In the genomic region with DNA sequence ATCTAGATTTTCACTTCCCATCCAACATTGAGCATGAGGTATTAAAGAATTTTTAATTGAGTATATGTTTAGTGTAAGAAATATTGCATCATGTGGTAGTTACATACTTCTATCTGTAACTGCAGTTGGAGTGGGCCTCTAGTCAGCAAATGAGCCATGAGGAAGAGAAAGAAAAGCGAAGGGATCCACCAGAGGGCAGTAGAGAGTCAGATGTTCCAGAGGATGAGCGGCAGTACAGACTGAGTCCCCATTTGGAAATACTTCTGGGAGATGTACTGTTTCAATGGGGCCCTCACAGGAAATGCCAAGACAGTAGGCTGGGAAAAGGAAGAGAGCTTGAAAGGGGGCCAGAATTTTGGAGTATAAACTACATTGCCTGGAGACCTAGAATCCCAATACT, we compare ENCODE assay signal across 8 mouse cellular contexts.
DNase-seq lines count a peak whose midpoint lies in the region; ATAC-seq and TF ChIP-seq lines count a peak whose summit lies in the region.

No protein-coding gene starts in this region.

- H3K9me3 ChIP-seq in intestine, postnatal 0 days (ENCODE audit: control insufficient read depth) = no peaks in the 10 kb centered on the region
- no peaks in the 10 kb centered on the region for H3K9me3 ChIP-seq in midbrain, postnatal 0 days (ENCODE audit: low read length)
- H3K9me3 ChIP-seq in stomach, embryonic 14.5 days (ENCODE audit: control insufficient read depth, low read depth, low read length) = no peaks in the 10 kb centered on the region

- H3K4me1 ChIP-seq in intestine, postnatal 0 days (replicated peaks; ENCODE audit: control insufficient read depth, insufficient read depth, low read length) = no peaks in the 10 kb centered on the region
- no peaks in the 10 kb centered on the region for H3K4me1 ChIP-seq in midbrain, postnatal 0 days (ENCODE audit: insufficient read depth, low read length)
- H3K4me1 ChIP-seq in stomach, embryonic 14.5 days (ENCODE audit: control insufficient read depth, insufficient read depth, low read length) = no peaks in the 10 kb centered on the region

- no peak overlapping the region for H3K4me3 ChIP-seq in intestine, postnatal 0 days (ENCODE audit: low read depth, low read length)
- no peak overlapping the region for H3K4me3 ChIP-seq in midbrain, postnatal 0 days (ENCODE audit: low read depth, low read length)
- H3K4me3 ChIP-seq in stomach, embryonic 14.5 days (ENCODE audit: low read depth, low read length) = no peak overlapping the region

- DNase-seq in 3134 (ENCODE audit: extremely low read depth, insufficient read length, low spot score) (peak; percentile 14), R1 (ENCODE audit: low read depth, low spot score) (peak; percentile 67)
- DNase-seq in cerebellum, adult 9-11 months = peak; percentile 50
- peak; percentile 20 to 51 for DNase-seq in frontal cortex, postnatal 25 days (ENCODE audit: low spot score in 2 of 2)
- DNase-seq in left cerebral cortex, postnatal 4 days = peak; percentile 76
- DNase-seq in midbrain, postnatal 0 days (ENCODE audit: low spot score) = peak; percentile 86

- intact Hi-C loops in left cerebral cortex, postnatal 4 days (cut with DNase I) = no loop called here

- H3K4me2 ChIP-seq in intestine, postnatal 0 days (replicated peaks; ENCODE audit: low read depth) = no peak overlapping the region
- H3K4me2 ChIP-seq in midbrain, postnatal 0 days (ENCODE audit: low read depth, low read length, poor library complexity, severe bottlenecking) = no peak overlapping the region
- H3K4me2 ChIP-seq in stomach, embryonic 14.5 days (replicated peaks; ENCODE audit: low read depth, low read length) = no peak overlapping the region

- H3K27ac ChIP-seq in intestine, postnatal 0 days (ENCODE audit: low read depth, low read length) = no peak overlapping the region
- H3K27ac ChIP-seq in midbrain, postnatal 0 days (ENCODE audit: low read depth, low read length) = no peak overlapping the region
- no peak overlapping the region for H3K27ac ChIP-seq in stomach, embryonic 14.5 days (ENCODE audit: low read length)

- H3K36me3 ChIP-seq in intestine, postnatal 0 days (ENCODE audit: control insufficient read depth, insufficient read depth) = no peaks in the 10 kb centered on the region
- H3K36me3 ChIP-seq in midbrain, postnatal 0 days (ENCODE audit: insufficient read depth, low read length) = no peaks in the 10 kb centered on the region
- H3K36me3 ChIP-seq in stomach, embryonic 14.5 days (ENCODE audit: control insufficient read depth, insufficient read depth, low read length) = no peaks in the 10 kb centered on the region

- 6% methylated on average over 2 of the region's 2 CpGs for WGBS in intestine, postnatal 0 days
- WGBS in midbrain, postnatal 0 days = 6% methylated on average over 2 of the region's 2 CpGs
- 0% methylated on average over 2 of the region's 2 CpGs for whole genome bisulfite sequencing in stomach, embryonic 14.5 days

- TF ChIP-seq CTCF in intestine, postnatal 0 days (IDR thresholded peaks at IDR 0.05; ENCODE audit: low read depth) = peak; percentile 86
- peak; percentile 84 for TF ChIP-seq CTCF in midbrain, postnatal 0 days (IDR thresholded peaks at IDR 0.05)

- H3K9ac ChIP-seq in intestine, postnatal 0 days (ENCODE audit: low read depth, low read length) = no peak overlapping the region
- H3K9ac ChIP-seq in midbrain, postnatal 0 days (replicated peaks; ENCODE audit: low read length, poor library complexity, severe bottlenecking) = no peak overlapping the region
- no peak overlapping the region for H3K9ac ChIP-seq in stomach, embryonic 14.5 days (replicated peaks; ENCODE audit: low read depth, low read length)

- no peak; the same call in 1 of the 2 replicates for ATAC-seq in intestine, postnatal 0 days
- peak; percentile 60 for ATAC-seq in midbrain, postnatal 0 days (ENCODE audit: low FRiP score)
- peak; percentile 49; the same call in 1 of the 2 replicates for ATAC-seq in stomach, embryonic 14.5 days (ENCODE audit: insufficient number of reproducible peaks, insufficient read depth, low FRiP score, low read depth)

- no peaks in the 10 kb centered on the region for H3K27me3 ChIP-seq in intestine, postnatal 0 days (replicated peaks; ENCODE audit: control insufficient read depth, insufficient read depth, low read length)
- no peaks in the 10 kb centered on the region for H3K27me3 ChIP-seq in midbrain, postnatal 0 days (ENCODE audit: insufficient read depth, low read length)
- H3K27me3 ChIP-seq in stomach, embryonic 14.5 days (ENCODE audit: control insufficient read depth, insufficient read depth, low read length) = no peaks in the 10 kb centered on the region

Comparison
In these comparisons a context has a peak if more than half of its experiments do, and no peak if none do; other contexts are left out.
1. DNase-seq: peak in every context shown above with its lines; median percentile 86 in midbrain, postnatal 0 days; 76 in left cerebral cortex, postnatal 4 days; 67 in R1; 50 in cerebellum, adult 9-11 months; 36 in frontal cortex, postnatal 25 days; 14 in 3134.